Mouse (Mus musculus): ENCODE measurements around the gene Id3. TPM values are rescaled to one million over a fixed set of nuclear protein-coding genes. Genes with fewer than 3 reads are reported as not detected.

Id3 gene
- total and polyA plus RNA-seq, 2 experiments from 2014 or later, result 253 to 344 TPM

DNA sequence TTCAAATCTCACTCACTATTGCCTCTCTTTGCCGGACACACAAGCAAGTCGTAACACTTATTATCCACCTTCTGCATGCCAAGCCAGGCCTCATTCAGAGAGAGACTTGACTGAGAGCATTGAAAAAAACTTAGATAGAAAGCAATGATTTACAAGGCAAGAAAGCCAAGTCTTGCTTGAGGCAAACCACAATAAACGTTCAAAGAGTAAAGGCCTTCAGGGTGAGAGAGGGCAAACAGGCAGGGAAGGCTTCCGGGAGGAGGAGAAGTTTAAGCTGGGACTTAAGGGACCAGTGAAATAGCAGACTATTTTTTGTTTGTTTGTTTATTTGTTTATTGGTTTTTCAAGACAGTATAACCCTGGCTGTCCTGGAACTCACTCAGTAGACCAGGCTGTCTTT lies 27.1 kb downstream of the Id3 start:
- Histone ChIP-seq H3K4me1 (ENCODE audit: insufficient read depth, low read length) (no peaks in the 10 kb centered on the region), H3K36me3 (ENCODE audit: insufficient read depth, low read length) (no peaks in the 10 kb centered on the region), H3K27ac (no peak overlapping the region), H3K4me3 (ENCODE audit: low read length) (no peak overlapping the region), H3K9me3 (ENCODE audit: low read length) (no peaks in the 10 kb centered on the region), H3K9ac (replicated peaks; ENCODE audit: low read length) (no peak overlapping the region), H3K4me2 (ENCODE audit: low read depth, low read length) (no peak overlapping the region), H3K27me3 (ENCODE audit: insufficient read depth, low read length) (no peaks in the 10 kb centered on the region)
- ATAC-seq, result no peak
- DNase-seq (ENCODE audit: low spot score), result no peak
- no peak for TF ChIP-seq CTCF (IDR thresholded peaks at IDR 0.05; ENCODE audit: low read depth)
- WGBS, result 87% methylated on average over 4 of the region's 4 CpGs

DNA sequence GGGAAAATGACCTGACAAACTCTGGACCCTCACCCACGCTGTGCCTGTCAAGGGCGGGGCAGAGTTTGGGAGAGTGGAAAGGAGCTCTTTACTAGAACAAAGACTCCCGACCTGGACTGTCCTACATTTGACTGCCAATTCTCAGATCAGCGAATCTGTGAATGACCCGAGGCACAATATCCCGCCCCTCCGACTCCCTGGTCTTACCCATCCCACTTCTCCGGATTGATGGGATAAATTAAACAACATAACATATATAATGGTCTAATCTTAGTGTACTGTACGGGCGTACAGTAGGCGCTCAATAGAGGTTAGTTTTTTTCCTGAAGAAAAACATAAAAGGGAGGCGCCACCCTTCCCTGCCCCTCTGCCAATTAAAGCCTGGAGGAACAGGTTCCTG lies 28.2 kb downstream of the Id3 start:
- no peaks in the 10 kb centered on the region for H3K27me3 ChIP-seq (ENCODE audit: insufficient read depth, low read length)
- ATAC-seq, result no peak
- H3K4me3 ChIP-seq (ENCODE audit: low read length), result peak overlapping the region; percentile 61
- peak overlapping the region; percentile 100 for H3K4me2 ChIP-seq (ENCODE audit: low read depth, low read length)
- no peaks in the 10 kb centered on the region for H3K9me3 ChIP-seq (ENCODE audit: low read length)
- DNase-seq (ENCODE audit: low spot score), result no peak
- H3K4me1 ChIP-seq (ENCODE audit: insufficient read depth, low read length), result no peaks in the 10 kb centered on the region
- whole genome bisulfite sequencing, result 13% methylated on average over 12 of the region's 12 CpGs
- H3K27ac ChIP-seq, result no peak overlapping the region
- H3K9ac ChIP-seq (replicated peaks; ENCODE audit: low read length), result peak overlapping the region; percentile 28; the same call in 1 of the 2 replicates
- no peaks in the 10 kb centered on the region for H3K36me3 ChIP-seq (ENCODE audit: insufficient read depth, low read length)
- TF ChIP-seq CTCF (IDR thresholded peaks at IDR 0.05; ENCODE audit: low read depth), result no peak

DNA sequence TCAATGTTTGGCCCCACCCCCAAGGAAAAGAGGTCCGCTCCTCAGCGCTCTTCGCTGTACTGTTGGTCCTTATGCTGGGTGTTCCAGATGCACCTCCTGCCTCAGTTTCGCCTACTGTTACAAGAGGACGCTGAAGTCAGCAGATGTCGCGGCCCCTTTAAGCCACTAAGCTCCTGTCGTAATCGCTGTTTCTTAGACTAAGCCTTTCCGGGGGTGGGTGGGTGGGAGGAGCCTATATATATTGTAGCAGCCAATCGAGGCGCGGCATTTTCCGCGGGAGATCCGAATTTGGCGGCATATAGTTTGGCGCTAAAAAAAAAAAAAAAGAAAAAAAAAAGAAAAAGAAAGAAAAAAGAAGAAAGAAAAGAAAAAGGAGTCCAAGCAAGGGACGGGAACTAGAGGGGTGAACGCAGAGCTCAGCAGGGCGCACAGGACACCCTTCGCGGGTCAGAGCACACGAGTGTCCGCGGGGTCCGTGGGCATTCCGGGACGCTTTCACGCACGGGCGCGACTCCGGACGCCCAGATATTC lies 28.8 kb downstream of the Id3 start, which contains the start of gene E2f2:
Gene E2f2, plus strand, starts transcription at position 384 of the 531 bp plus-strand sequence.
- peak within 1 kb of the TSS; percentile 61 for H3K4me3 ChIP-seq (ENCODE audit: low read length)
- H3K4me1 ChIP-seq (ENCODE audit: insufficient read depth, low read length), result no peaks in the 10 kb centered on the region
- no peaks in the 10 kb centered on the region for H3K36me3 ChIP-seq (ENCODE audit: insufficient read depth, low read length)
- H3K27me3 ChIP-seq (ENCODE audit: insufficient read depth, low read length), result no peaks in the 10 kb centered on the region
- TF ChIP-seq CTCF (IDR thresholded peaks at IDR 0.05; ENCODE audit: low read depth), result no peak
- peak within 1 kb of the TSS; percentile 49 for H3K9ac ChIP-seq (replicated peaks; ENCODE audit: low read length)
- WGBS, result under 1% methylated on average over 35 of the region's 35 CpGs
- H3K9me3 ChIP-seq (ENCODE audit: low read length), result no peaks in the 10 kb centered on the region
- H3K4me2 ChIP-seq (ENCODE audit: low read depth, low read length), result peak within 1 kb of the TSS; percentile 100
- ATAC-seq (peak; percentile 66), DNase-seq (ENCODE audit: low spot score) (peak; percentile 90)
- no peak within 1 kb of the TSS for H3K27ac ChIP-seq

DNA sequence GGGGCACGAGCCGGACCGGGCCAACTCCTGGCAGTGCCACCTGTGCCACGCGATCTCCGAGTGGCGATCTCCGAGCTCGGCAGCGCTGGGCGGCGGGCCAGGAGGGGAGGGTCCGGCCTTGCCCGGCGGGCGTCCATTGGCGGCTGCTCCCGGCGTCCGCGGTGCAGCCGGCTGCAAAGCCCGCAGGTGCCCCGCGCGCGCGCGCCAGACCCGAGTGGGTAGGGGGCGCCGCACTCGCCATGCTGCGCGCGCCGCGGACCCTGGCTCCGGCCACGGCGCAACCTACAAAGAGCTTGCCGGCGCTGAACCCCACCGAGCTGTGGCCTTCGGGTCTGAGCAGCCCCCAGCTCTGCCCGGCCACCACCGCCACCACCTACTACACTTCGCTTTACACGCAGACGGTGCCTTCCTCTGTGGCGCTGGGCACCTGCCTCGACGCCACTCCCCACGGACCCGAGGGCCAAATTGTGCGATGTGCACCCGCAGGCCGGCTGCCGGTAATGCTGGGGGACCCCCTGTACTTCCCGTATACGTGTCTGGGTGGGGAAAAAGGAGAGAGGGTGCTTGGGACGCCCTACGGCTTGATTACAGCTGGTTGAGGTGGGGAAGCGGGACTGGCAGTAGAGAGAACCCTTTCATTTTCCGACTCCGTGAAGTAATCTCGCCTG lies 29.4 kb downstream of the Id3 start:
- peak overlapping the region; percentile 100 for H3K4me2 ChIP-seq (ENCODE audit: low read depth, low read length)
- no peaks in the 10 kb centered on the region for H3K27me3 ChIP-seq (ENCODE audit: insufficient read depth, low read length)
- H3K9me3 ChIP-seq (ENCODE audit: low read length), result no peaks in the 10 kb centered on the region
- H3K27ac ChIP-seq, result no peak overlapping the region
- no peaks in the 10 kb centered on the region; the same call in 1 of the 2 replicates for H3K4me1 ChIP-seq (ENCODE audit: insufficient read depth, low read length)
- 2% methylated on average over 60 of the region's 67 CpGs for WGBS
- TF ChIP-seq CTCF (IDR thresholded peaks at IDR 0.05; ENCODE audit: low read depth), result no peak
- H3K4me3 ChIP-seq (ENCODE audit: low read length), result peak overlapping the region; percentile 61
- peak overlapping the region; percentile 49 for H3K9ac ChIP-seq (replicated peaks; ENCODE audit: low read length)
- peak; percentile 33; the same call in 1 of the 2 replicates for ATAC-seq
- DNase-seq (ENCODE audit: low spot score), result peak; percentile 83
- H3K36me3 ChIP-seq (ENCODE audit: insufficient read depth, low read length), result no peaks in the 10 kb centered on the region

DNA sequence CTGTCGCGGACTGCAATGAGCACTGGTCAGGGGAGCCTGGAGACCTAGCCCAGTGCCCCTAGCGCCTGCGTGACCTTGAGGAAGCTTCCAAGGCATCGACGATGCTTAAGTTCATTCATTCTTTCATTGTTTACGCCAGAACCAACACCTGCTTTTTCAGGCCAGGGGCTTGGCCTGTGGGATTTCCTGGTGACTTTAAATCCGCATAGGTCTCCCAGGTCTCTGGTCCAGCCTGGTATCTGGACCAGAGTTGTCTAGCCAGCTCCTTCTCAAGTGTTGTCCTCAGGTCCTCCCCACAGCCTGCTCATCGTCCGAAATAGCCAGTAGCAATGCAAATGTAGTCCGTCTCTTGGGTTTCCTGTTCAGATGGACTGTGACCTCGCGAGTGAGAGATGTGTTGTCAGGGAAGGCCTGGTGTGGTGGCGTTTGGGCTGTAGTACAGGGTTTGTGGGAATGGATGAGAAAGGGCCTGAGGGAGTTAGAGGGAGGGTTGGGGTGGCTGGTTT lies 30.0 kb downstream of the Id3 start:
- 6% methylated on average over 14 of the region's 14 CpGs for WGBS
- Histone ChIP-seq H3K9me3 (ENCODE audit: low read length) (no peaks in the 10 kb centered on the region), H3K9ac (replicated peaks; ENCODE audit: low read length) (peak overlapping the region; percentile 49; the same call in 1 of the 2 replicates), H3K4me1 (ENCODE audit: insufficient read depth, low read length) (no peaks in the 10 kb centered on the region; the same call in 1 of the 2 replicates), H3K36me3 (ENCODE audit: insufficient read depth, low read length) (no peaks in the 10 kb centered on the region), H3K4me2 (ENCODE audit: low read depth, low read length) (peak overlapping the region; percentile 100), H3K27me3 (ENCODE audit: insufficient read depth, low read length) (no peaks in the 10 kb centered on the region), H3K4me3 (ENCODE audit: low read length) (peak overlapping the region; percentile 61), H3K27ac (no peak overlapping the region)
- DNase-seq (ENCODE audit: low spot score) (no peak), ATAC-seq (no peak)
- no peak for TF ChIP-seq CTCF (IDR thresholded peaks at IDR 0.05; ENCODE audit: low read depth)

DNA sequence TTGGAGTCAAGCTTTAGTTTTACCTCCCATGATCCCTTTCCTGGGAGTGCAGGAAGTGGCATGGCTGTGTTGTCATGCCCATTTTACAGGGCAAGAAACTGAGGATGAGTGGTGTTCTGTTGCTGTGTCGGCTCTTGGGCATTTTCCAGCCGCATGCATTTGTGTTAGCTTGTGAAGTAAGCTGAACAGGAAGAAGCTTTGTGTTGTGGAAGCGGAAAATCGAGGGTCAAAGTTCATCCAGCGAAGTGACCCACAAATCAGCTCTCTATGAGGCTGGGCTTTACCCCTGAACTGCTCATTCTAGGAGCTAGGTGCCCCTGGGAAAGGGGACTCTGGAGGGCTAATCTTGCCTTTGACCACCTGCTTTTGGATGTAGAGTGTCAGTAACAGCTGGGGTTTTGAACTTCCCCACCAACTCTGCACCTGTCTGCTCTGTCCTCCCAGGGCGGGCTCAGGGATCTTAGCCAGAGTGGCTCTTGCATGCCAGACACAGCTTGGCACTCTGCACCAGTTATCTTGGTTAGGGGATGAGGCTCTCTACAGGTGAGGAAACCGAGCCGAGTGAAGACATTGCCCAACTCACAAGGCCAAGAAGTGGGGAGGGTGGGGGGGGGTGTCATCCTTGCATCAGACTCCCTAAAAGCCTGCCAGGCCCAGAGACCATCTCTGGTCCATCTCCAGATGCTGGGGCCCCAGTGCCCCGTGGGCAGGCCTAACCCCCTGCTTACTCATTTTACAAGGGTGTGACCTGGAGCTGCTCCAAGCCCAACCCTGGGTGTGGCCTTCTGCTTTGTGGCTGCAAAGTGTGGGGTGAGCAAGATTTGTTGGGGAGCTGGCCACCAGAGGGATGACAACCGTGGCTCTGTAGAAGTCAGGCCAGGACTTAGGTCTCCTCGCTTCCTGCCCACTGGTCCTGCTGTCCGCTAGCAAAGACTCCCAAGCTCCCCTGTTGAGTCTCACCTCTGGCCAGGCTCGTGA lies 31.2 kb downstream of the Id3 start:
- no peak for DNase-seq (ENCODE audit: low spot score)
- Histone ChIP-seq H3K4me2 (ENCODE audit: low read depth, low read length) (0 out of 2 replicates have a peak overlapping the region, but pooled peaks have one; percentile 100), H3K4me3 (ENCODE audit: low read length) (no peak overlapping the region)

More for the DNA sequence above, 31.2 kb downstream of the Id3 start:
- WGBS, result 51% methylated on average over 13 of the region's 13 CpGs
- H3K9ac ChIP-seq (replicated peaks; ENCODE audit: low read length), result no peak overlapping the region
- no peak for ATAC-seq
- H3K27ac ChIP-seq, result no peak overlapping the region
- no peaks in the 10 kb centered on the region; the same call in 1 of the 2 replicates for H3K4me1 ChIP-seq (ENCODE audit: insufficient read depth, low read length)
- H3K9me3 ChIP-seq (ENCODE audit: low read length), result no peaks in the 10 kb centered on the region
- no peaks in the 10 kb centered on the region for H3K36me3 ChIP-seq (ENCODE audit: insufficient read depth, low read length)
- TF ChIP-seq CTCF (IDR thresholded peaks at IDR 0.05; ENCODE audit: low read depth), result no peak
- no peaks in the 10 kb centered on the region for H3K27me3 ChIP-seq (ENCODE audit: insufficient read depth, low read length)
